Mouse (Mus musculus): ENCODE results near the gene Gga1. TPM values are rescaled to one million over a fixed set of nuclear protein-coding genes. Genes with fewer than 3 reads are reported as not detected.

Gga1 gene
- polyA plus RNA-seq, 1 experiment from 2014 or later = 56.2 TPM

DNA sequence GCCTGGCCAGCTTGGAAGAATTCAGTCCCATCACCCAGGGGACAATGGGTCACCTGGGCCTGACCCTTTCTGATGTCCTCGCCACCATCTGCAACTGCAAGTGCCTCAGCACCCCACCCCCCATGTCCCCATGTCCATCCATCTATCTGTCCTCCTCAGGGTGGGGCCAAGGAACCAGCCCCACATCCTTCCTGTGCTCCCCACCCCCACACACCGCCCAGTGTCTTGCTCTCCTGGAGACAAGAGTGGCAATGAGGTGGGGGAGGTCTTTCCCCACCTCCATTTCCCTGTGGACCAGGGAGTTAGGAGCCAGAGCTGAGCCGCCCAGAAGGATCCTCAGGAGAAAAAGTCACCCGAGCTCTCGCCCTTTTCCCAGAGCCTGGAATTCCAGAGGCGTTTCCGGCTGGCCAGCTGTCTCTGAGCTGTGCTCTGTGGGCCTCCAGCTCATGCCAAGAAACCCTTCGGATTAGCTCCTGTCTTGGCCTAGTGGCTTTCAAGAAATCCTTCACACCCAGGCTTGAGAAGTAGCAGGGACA is 40.8 kb upstream of the Gga1 start:
- H3K4me2 ChIP-seq = peak overlapping the region; percentile 19; the same call in 1 of the 2 replicates
- H3K9ac ChIP-seq = peak overlapping the region; percentile 11; the same call in 1 of the 2 replicates
- no peaks in the 10 kb centered on the region for H3K27me3 ChIP-seq
- peaks cover 82% of the 10 kb centered on the region for H3K4me1 ChIP-seq
- ATAC-seq (ENCODE audit: borderline replicate concordance, extremely low read depth, low FRiP score, low TSS enrichment) = peak; percentile 7; the same call in 1 of the 2 replicates
- no peaks in the 10 kb centered on the region for H3K36me3 ChIP-seq
- no peak overlapping the region for H3K4me3 ChIP-seq
- H3K9me3 ChIP-seq = no peaks in the 10 kb centered on the region
- 10% methylated on average over 8 of the region's 8 CpGs for WGBS
- H3K27ac ChIP-seq = peak overlapping the region; percentile 93

DNA sequence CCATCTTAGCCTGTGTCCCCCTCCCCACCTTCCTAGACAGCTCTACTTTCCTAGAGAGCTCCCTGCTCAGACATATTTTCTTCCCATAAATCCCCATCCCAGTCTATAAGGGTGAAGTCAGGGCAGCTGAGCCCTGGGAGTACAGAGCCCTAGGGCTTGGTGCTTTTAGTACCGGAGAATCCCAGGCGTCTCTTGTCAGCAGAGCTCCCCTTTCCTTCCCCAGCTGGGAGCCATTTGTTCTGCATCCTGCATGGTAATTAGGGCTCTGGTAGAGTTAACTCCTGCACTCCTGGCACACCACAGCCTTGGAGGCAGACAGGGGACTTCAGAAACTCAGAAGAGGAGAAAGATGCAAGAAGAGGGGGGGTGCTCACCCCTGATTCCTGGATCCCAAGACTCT is 37.2 kb upstream of the Gga1 start:
- Histone ChIP-seq H3K9ac (no peak overlapping the region), H3K27me3 (no peaks in the 10 kb centered on the region), H3K4me3 (no peak overlapping the region), H3K36me3 (no peaks in the 10 kb centered on the region), H3K4me2 (no peak overlapping the region), H3K9me3 (no peaks in the 10 kb centered on the region), H3K4me1 (peaks cover 71% of the 10 kb centered on the region), H3K27ac (peak overlapping the region; percentile 98)
- ATAC-seq (ENCODE audit: borderline replicate concordance, extremely low read depth, low FRiP score, low TSS enrichment) = no peak
- 2% methylated on average over 2 of the region's 2 CpGs for WGBS

DNA sequence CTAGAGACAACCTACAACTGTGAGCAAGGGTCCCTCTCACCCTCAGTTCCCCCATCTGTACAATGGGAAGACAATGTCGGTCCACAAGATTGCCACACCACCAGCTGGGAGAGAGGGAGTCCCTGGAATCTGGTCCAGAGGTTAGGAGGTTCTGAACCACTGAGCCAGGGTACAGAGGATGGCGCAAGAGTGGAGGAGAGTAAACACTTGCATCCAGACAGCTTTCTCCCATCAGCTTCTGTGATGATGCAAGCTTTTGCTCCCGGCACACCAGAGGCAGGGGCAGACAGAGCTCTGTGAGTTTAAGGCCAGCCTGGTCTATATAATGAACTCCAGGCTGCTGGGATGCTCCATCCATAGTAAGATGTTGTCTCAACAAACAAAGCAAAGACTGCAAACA is 36.7 kb upstream of the Gga1 start:
- 32% methylated on average over 3 of the region's 3 CpGs for WGBS
- peaks cover 71% of the 10 kb centered on the region for H3K4me1 ChIP-seq
- H3K9me3 ChIP-seq = no peaks in the 10 kb centered on the region
- H3K36me3 ChIP-seq = no peaks in the 10 kb centered on the region
- no peak overlapping the region for H3K4me3 ChIP-seq
- no peak overlapping the region for H3K4me2 ChIP-seq
- no peaks in the 10 kb centered on the region for H3K27me3 ChIP-seq
- H3K27ac ChIP-seq = peak overlapping the region; percentile 98
- ATAC-seq (ENCODE audit: borderline replicate concordance, extremely low read depth, low FRiP score, low TSS enrichment) = peak; percentile 12; the same call in 1 of the 2 replicates
- H3K9ac ChIP-seq = no peak overlapping the region

DNA sequence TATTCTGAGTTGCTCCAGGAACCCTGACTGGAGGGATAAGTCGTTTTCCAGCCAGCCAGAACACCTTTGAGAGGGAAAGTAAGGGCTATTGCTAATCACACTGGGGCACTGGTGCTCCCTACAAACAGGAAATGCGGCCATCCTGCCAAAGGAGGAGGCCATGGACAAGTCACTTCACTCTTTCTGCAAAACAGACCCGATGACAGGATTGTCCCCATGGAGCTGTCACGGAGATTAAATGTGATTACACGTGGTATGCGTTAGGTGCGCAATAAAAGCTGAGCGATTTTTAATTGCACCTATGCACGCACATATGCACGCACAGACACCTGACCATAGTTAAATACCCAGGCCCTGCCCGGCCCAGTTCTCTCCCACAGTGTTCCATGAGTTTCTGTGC is 36.2 kb upstream of the Gga1 start:
- no peak overlapping the region for H3K4me2 ChIP-seq
- ATAC-seq (ENCODE audit: borderline replicate concordance, extremely low read depth, low FRiP score, low TSS enrichment) = no peak
- 60% methylated on average over 11 of the region's 11 CpGs for WGBS
- H3K27ac ChIP-seq = peak overlapping the region; percentile 98
- H3K36me3 ChIP-seq = no peaks in the 10 kb centered on the region
- no peak overlapping the region for H3K9ac ChIP-seq
- H3K27me3 ChIP-seq = no peaks in the 10 kb centered on the region
- no peak overlapping the region for H3K4me3 ChIP-seq
- no peaks in the 10 kb centered on the region for H3K9me3 ChIP-seq
- H3K4me1 ChIP-seq = peaks cover 71% of the 10 kb centered on the region

DNA sequence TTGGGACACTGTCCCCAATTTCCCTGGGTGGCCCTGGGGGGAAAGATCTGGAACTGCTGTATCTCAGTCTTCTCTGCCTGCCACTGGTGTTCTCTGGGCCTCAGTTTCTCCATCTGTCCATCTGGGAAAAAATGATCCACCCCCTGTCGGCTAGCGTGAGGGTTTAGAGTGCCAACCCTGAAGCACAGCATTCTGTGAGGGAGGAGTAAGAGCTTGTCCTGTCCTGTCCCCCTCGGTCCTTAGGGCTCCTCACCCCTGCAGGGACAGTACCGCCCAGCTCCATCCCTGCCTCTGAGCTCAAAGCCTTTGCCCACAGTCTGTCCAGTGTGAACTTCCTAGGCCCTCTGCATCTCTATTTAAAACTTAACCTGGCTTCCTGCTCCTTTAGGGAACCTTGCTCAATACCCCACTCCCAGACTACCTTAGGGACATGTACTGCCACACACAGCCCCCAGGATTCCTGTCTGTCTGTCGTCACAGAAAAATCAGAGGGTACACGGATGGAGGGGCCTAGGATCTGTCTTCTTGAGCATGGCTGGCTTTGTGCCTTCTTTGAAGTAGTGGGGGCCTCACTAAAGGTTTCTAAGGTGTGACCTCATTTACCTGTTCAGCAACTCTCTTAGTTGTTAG is 35.7 kb upstream of the Gga1 start:
- Histone ChIP-seq H3K4me2 (0 out of 2 replicates have a peak overlapping the region, but pooled peaks have one; percentile 75), H3K9ac (0 out of 2 replicates have a peak overlapping the region, but pooled peaks have one; percentile 96), H3K4me3 (no peak overlapping the region), H3K4me1 (peaks cover 71% of the 10 kb centered on the region), H3K27ac (peak overlapping the region; percentile 98), H3K9me3 (no peaks in the 10 kb centered on the region), H3K27me3 (no peaks in the 10 kb centered on the region), H3K36me3 (peaks cover 4% of the 10 kb centered on the region; the same call in 1 of the 2 replicates)
- ATAC-seq (ENCODE audit: borderline replicate concordance, extremely low read depth, low FRiP score, low TSS enrichment) = no peak
- WGBS = 59% methylated on average over 6 of the region's 6 CpGs

DNA sequence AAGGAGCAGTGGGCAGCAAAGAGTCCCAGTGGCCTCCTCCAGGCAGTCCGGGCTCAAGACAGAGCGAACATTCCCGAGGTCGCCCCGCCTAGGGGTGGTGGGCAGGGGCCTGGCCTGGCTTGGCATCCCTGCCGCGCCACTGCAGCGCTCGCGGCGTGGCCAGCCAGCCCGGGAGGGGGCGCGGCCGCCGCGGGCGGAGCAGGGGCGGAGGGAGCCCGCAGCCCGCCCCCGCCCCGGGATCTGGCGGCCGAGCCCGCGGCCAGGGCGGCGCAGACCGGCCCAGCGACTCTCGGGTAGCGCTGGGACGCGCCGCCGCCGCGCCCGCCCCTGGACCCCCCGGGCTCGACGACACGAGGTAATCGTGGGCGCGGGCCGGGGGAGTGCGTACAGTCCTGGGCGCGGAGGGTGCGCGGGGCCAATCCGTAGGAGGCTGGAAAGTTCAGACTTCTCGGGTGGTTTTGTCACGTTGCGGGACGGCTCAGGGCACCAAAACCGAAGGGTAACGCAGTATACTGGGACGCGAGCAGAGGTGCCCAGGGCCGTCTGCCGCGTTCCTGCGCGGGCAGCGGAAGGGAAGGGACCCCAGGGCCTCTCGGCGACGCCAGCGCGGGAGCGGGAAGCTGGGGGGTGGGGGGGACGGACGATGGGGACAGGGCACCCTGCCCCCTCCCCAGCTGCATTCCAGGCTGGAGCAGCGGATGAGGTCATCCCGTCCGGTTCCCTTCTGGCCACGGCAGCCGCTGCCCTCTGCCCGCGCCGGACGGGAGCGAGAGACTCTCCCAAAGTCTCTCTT is 34.4 kb upstream of the Gga1 start, which contains the start of gene Cdc42ep1:
TSS of gene Cdc42ep1 (plus strand) at position 254 of the 793 bp plus-strand sequence.
- Histone ChIP-seq H3K4me1 (peaks cover 76% of the 10 kb centered on the region), H3K27ac (peak within 1 kb of the TSS; percentile 98), H3K9ac (peak within 1 kb of the TSS; percentile 96), H3K9me3 (no peaks in the 10 kb centered on the region), H3K4me2 (peak within 1 kb of the TSS; percentile 75), H3K4me3 (peak within 1 kb of the TSS; percentile 66), H3K36me3 (peaks cover 12% of the 10 kb centered on the region), H3K27me3 (no peaks in the 10 kb centered on the region)
- under 1% methylated on average over 80 of the region's 86 CpGs for WGBS
- peak; percentile 83 for ATAC-seq (ENCODE audit: borderline replicate concordance, extremely low read depth, low FRiP score, low TSS enrichment)

DNA sequence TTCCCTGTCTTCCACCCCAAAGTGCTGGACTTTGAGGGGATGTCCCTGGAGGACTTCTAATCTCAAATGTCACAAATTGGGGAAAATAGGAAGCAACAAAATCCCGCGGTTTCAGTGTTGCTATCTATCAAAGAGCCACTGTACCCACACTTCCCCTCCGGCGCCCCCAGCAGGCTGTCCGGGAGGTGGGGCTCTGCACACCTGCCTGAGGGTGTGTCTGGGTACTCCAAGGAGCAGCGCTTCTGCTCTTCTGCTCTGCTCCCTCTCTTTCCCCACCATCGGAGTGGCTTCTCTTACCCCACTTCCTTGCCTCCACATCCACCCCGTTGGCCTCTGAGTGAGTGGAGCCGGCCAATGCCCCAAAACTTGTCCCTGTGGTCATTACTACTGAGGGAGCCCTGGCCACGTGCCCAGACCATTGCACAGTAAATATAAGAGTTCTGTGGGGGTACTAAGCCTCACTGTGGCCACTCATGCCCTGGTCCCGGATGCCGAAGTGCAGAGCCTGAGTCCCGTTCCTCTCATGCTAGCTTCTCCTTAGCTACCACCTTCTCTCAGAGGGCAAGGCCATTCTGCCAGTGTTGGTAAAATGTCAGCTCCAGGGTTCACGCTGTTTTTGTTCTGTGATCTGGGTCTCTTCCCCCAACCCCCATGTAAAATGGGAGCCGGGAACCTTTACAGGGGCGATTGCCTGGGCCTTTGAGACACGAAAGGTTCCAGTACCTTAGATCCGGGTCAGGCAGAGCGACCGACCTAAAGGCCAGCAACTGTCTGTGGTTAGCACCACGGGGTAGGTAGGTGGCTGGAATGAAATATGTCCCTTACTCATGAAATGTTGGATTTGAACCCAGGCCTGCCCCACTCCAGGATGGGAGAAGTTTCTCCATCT is 33.2 kb upstream of the Gga1 start:
- no peaks in the 10 kb centered on the region for H3K9me3 ChIP-seq
- H3K27ac ChIP-seq = peak overlapping the region; percentile 98
- 18% methylated on average over 21 of the region's 21 CpGs for WGBS
- H3K4me1 ChIP-seq = peaks cover 87% of the 10 kb centered on the region
- peaks cover 21% of the 10 kb centered on the region for H3K36me3 ChIP-seq
- peak overlapping the region; percentile 75 for H3K4me2 ChIP-seq
- no peak for ATAC-seq (ENCODE audit: borderline replicate concordance, extremely low read depth, low FRiP score, low TSS enrichment)
- peak overlapping the region; percentile 66 for H3K4me3 ChIP-seq
- H3K9ac ChIP-seq = peak overlapping the region; percentile 96
- H3K27me3 ChIP-seq = no peaks in the 10 kb centered on the region

DNA sequence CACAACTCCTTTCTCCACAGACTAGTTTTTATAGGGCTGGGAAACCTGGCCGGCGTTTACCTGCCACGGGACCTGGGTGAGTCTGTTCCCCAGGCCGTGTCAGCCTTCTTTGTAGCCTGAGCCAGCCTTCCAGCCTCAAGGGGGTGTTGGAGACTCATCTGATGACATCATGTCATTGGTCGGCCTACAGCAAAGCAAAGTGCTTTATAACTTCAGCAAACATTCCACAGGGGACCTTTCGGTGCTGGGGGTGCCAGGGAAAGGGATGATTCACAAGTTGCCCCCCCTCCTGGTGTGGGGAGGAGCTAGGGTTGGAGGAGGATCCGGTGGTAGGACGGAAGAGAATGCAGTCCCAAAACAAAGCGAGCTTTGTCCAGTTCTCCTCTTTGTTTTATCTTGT is 32.2 kb upstream of the Gga1 start:
- no peak for ATAC-seq (ENCODE audit: borderline replicate concordance, extremely low read depth, low FRiP score, low TSS enrichment)
- WGBS = 9% methylated on average over 9 of the region's 9 CpGs
- H3K4me1 ChIP-seq = peaks cover 87% of the 10 kb centered on the region

DNA sequence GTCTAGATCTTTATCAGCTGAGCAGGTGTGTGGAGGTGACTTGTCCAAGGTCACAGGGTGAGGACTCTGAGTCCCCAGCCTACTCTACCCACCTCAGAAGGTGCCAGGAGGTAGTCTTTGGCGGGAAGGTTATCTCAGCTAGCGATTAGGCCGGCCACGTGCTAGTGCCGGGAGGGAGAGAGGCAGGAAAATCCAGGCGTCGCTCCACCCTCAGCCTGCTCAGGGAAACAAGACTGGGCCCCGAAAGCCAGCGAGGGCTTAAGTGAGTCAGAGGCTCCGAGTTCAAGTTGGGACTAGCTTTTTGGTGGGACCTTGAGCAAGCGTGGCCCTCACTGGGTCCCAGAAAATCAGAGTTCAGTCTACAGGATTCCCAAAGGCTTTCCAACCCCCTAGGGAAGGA is 31.7 kb upstream of the Gga1 start:
- no peak for ATAC-seq (ENCODE audit: borderline replicate concordance, extremely low read depth, low FRiP score, low TSS enrichment)
- WGBS = 27% methylated on average over 11 of the region's 11 CpGs

More for the DNA sequence above, 32.2 kb upstream of the Gga1 start:
- peak overlapping the region; percentile 66 for H3K4me3 ChIP-seq
- no peaks in the 10 kb centered on the region for H3K27me3 ChIP-seq
- peaks cover 30% of the 10 kb centered on the region for H3K36me3 ChIP-seq
- peak overlapping the region; percentile 75 for H3K4me2 ChIP-seq
- no peaks in the 10 kb centered on the region for H3K9me3 ChIP-seq
- H3K27ac ChIP-seq = peak overlapping the region; percentile 98
- H3K9ac ChIP-seq = peak overlapping the region; percentile 96

DNA sequence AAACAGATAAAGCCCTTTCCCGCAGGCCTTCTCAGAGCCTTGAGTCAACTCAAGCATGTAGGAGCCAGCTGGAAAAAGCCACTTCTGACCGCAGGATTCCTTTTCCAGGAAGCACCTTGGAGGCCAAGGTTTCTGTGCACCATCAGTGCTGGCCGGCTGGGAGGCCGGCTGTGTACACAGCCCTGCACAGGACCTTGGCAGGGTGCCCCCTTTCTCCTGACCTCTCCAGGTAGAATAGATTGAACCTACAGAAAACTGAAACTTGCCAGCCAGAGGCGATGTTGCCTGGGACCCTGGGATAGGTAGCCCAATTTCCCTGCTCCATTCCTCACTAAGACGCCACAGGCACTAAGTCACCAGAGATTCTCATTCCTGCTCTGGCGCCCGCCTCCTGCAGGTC is 31.1 kb upstream of the Gga1 start:
- Histone ChIP-seq H3K4me3 (peak overlapping the region; percentile 66), H3K4me2 (peak overlapping the region; percentile 75), H3K9ac (peak overlapping the region; percentile 38), H3K36me3 (peaks cover 36% of the 10 kb centered on the region), H3K27ac (peak overlapping the region; percentile 98), H3K27me3 (no peaks in the 10 kb centered on the region), H3K9me3 (no peaks in the 10 kb centered on the region), H3K4me1 (peaks cover 87% of the 10 kb centered on the region)
- ATAC-seq (ENCODE audit: borderline replicate concordance, extremely low read depth, low FRiP score, low TSS enrichment) = no peak
- WGBS = 47% methylated on average over 8 of the region's 8 CpGs

More for the DNA sequence above, 31.7 kb upstream of the Gga1 start:
- H3K9me3 ChIP-seq = no peaks in the 10 kb centered on the region
- peak overlapping the region; percentile 75 for H3K4me2 ChIP-seq
- peaks cover 87% of the 10 kb centered on the region for H3K4me1 ChIP-seq
- H3K36me3 ChIP-seq = peaks cover 36% of the 10 kb centered on the region
- H3K4me3 ChIP-seq = peak overlapping the region; percentile 66
- peak overlapping the region; percentile 98 for H3K27ac ChIP-seq
- H3K9ac ChIP-seq = peak overlapping the region; percentile 38
- no peaks in the 10 kb centered on the region for H3K27me3 ChIP-seq

DNA sequence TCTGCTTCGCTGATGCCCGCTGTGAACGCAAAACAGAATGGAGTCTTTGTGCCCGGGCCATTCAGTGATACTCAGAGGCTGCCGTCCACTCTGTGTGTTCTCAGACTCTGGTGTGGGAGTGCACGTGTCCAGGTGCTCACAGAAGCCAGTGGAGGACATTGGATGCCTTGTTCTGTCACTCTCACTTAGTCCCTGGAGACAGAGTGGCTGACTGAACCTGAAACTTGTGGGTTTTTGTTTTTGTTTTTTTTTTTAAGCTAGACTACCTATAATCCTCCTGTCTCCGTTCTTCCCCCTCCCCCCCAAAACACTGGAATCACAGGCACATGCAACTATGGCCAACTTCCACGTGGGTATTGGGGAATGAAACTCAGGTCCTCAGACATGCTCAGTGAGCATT is 30.6 kb upstream of the Gga1 start:
- Histone ChIP-seq H3K27me3 (no peaks in the 10 kb centered on the region), H3K36me3 (peaks cover 36% of the 10 kb centered on the region), H3K4me3 (peak overlapping the region; percentile 66; the same call in 1 of the 2 replicates), H3K9me3 (no peaks in the 10 kb centered on the region), H3K27ac (peak overlapping the region; percentile 98), H3K4me2 (peak overlapping the region; percentile 75), H3K4me1 (peaks cover 87% of the 10 kb centered on the region), H3K9ac (peak overlapping the region; percentile 38; the same call in 1 of the 2 replicates)
- 55% methylated on average over 8 of the region's 8 CpGs for WGBS
- no peak for ATAC-seq (ENCODE audit: borderline replicate concordance, extremely low read depth, low FRiP score, low TSS enrichment)

Measured in lung, embryonic 15.5 days (tissue).